Mouse (Mus musculus): ENCODE measurements around the gene Coro1b. TPM values are rescaled to one million over a fixed set of nuclear protein-coding genes. Genes with fewer than 3 reads are reported as not detected.
A peak's percentile ranks its signal among the peaks of the same experiment; 100 is the strongest.
"Not testable (repeated sequence)": the region's sequence is repeated elsewhere in the genome, so short reads cannot be mapped to it uniquely, and the experiment has no call there.

The Coro1b gene
- polyA plus RNA-seq, 1 experiment from 2014 or later, result 134 TPM

DNA sequence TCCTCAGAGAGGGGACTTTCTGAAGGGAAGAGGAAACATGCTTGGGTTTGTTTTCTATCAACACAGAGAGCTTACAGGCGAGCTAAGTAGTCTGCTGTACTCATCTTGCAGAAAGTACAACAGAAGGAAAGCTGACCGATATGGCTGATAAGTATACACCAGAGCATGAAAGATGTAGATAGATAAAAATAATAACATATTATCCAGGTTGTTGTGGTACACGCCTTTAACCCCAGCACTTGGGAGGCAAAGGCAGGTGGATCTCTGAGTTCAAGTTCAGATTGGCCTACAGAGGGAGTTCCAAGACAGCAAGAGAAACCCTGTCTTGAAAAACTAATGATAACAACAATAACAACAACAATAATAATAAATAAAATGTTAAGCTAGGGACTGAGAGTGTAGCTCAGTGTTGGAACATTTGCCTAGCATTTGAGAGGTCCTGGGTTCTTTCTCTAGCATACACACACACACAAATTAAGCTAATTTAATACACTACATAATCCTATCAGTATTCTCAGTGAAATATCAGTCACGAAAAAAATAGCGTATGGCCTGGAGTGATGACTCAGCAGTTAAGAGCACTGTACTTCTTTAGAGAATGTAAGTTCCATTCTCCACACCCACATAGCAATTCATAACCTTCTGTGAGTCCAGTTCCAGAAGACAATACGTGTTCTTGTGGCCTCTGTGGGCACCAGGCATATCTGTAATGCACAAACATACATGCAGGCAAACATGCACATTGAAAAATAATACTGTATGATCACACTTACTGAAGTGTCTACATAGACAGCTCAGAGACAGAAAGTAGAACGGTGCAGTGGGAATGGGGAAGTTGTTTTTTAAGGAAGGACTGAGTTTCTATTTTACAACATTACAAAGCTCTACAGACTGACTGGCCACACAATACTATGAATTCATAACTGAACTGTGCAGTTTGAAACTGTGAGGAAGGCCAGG, 25.7 kb upstream of the Coro1b start:
- Histone ChIP-seq H3K4me3 (ENCODE audit: low read depth, low read length) (no peak overlapping the region), H3K9me3 (replicated peaks; ENCODE audit: control insufficient read depth, low read length) (no peaks in the 10 kb centered on the region), H3K4me2 (ENCODE audit: low read length) (no peak overlapping the region), H3K9ac (ENCODE audit: low read length) (no peak overlapping the region), H3K27me3 (replicated peaks; ENCODE audit: control insufficient read depth, insufficient read depth, low read length) (no peaks in the 10 kb centered on the region), H3K36me3 (ENCODE audit: control insufficient read depth, insufficient read depth, low read length) (peaks cover 9% of the 10 kb centered on the region; the same call in 1 of the 2 replicates), H3K4me1 (ENCODE audit: control insufficient read depth, insufficient read depth, low read length) (peaks cover 13% of the 10 kb centered on the region), H3K27ac (ENCODE audit: low read depth, low read length) (no peak overlapping the region)
- DNase-seq (ENCODE audit: low spot score) (no peak), ATAC-seq (no peak)
- 82% methylated on average over 7 of the region's 7 CpGs for WGBS

DNA sequence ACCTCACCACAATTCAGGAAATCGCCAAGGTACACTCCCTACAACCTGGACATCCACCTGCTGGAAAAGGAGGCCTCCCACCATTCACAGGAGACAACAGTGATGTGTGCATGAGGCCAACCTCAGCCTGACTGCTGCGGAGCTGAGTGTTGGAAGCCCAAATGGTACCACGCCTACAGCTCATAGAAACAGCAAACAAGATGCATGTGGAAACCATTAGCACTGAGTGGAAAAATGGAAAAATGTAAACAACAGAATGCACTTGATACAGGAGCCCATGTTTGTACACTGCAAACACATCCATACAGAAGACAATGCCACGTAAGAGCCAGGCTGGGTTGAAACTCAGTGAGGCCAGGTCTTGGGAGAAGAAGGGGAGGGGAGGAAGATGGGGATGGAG, 24.0 kb upstream of the Coro1b start:
- peaks cover 18% of the 10 kb centered on the region for H3K36me3 ChIP-seq (ENCODE audit: control insufficient read depth, insufficient read depth, low read length)
- H3K9ac ChIP-seq (ENCODE audit: low read length), result no peak overlapping the region
- 84% methylated on average over 4 of the region's 4 CpGs for WGBS
- H3K27ac ChIP-seq (ENCODE audit: low read depth, low read length), result no peak overlapping the region
- H3K27me3 ChIP-seq (replicated peaks; ENCODE audit: control insufficient read depth, insufficient read depth, low read length), result no peaks in the 10 kb centered on the region
- DNase-seq (ENCODE audit: low spot score) (no peak), ATAC-seq (no peak)
- no peak overlapping the region for H3K4me3 ChIP-seq (ENCODE audit: low read depth, low read length)
- H3K4me1 ChIP-seq (ENCODE audit: control insufficient read depth, insufficient read depth, low read length), result peaks cover 13% of the 10 kb centered on the region
- H3K4me2 ChIP-seq (ENCODE audit: low read length), result no peak overlapping the region
- H3K9me3 ChIP-seq (replicated peaks; ENCODE audit: control insufficient read depth, low read length), result no peaks in the 10 kb centered on the region

DNA sequence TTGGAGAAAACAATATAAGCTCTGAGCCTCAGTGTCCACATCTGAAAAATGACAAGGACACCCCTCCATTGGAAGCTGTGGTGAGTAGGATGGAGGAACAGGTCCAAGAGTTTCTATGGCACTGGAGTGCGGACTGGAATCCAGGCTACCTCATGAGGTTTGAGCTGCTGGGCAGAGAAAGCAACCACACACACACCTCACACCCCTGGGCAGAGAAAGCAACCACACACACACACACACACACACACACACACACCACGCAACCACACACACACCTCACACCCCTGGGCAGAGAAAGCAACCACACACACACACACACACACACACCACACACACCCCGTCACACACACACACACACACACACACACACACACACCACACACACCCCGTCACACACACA, 23.2 kb upstream of the Coro1b start:
- H3K4me2 ChIP-seq (ENCODE audit: low read length), result peak overlapping the region; percentile 82
- 11% methylated on average over 4 of the region's 4 CpGs for WGBS
- ATAC-seq (peak; percentile 27), DNase-seq (ENCODE audit: low spot score) (peak; percentile 28)
- not testable (repeated sequence) for H3K9me3 ChIP-seq (replicated peaks; ENCODE audit: control insufficient read depth, low read length); H3K27ac ChIP-seq (ENCODE audit: low read depth, low read length); H3K27me3 ChIP-seq (replicated peaks; ENCODE audit: control insufficient read depth, insufficient read depth, low read length)
- peaks cover 26% of the 10 kb centered on the region for H3K36me3 ChIP-seq (ENCODE audit: control insufficient read depth, insufficient read depth, low read length)
- peaks cover 13% of the 10 kb centered on the region for H3K4me1 ChIP-seq (ENCODE audit: control insufficient read depth, insufficient read depth, low read length)
- H3K4me3 ChIP-seq (ENCODE audit: low read depth, low read length), result peak overlapping the region; percentile 76
- H3K9ac ChIP-seq (ENCODE audit: low read length), result peak overlapping the region; percentile 26; the same call in 1 of the 2 replicates

DNA sequence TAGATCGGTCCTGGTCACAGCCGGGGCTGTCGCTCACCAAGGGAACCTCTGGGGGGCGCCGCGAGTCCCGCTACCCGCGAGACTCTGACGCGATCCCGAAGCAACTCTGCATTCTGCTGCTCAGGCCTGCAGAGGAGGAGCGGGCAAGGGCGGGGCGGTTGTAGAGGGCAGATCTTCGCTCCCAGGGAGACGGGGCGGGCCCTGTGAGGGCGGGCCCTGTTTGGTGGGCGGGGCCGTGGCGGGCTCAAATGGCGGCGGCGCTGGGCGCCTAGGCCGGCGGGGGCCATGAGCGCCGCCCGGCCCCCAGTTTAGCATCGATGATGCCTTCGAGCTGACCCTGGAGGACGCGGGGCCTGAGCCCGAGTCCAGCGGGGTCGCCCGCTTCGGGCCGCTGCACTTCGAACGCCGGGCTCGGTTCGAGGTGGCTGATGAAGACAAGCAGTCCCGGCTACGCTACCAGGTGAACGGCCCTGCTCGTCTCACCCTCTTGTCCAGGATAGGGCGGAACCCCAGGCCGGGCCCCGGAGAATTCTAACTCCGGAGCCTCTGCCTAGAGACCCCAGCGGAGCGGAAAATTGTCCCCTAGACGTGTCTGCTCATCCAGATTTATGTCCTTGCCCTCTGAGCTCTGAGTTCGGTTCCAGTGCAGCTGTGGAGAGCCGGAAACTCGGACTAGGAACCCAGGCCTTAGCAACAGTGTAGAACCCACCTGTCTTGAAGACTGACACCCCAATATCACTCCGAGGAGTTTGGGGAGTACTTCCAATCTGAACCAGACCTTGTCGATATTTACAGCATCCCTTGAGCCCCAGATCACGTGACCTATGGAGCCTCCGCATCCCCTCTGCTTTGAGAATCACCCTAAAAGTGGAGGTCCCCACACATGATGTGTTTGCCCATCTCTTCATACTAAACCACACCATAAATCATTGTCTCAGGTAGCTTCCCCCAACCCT, 22.4 kb upstream of the Coro1b start, which contains the start of gene Aip:
Gene Aip (minus strand): TSS at position 118 of the 956 bp plus-strand sequence.
- H3K27me3 ChIP-seq (replicated peaks; ENCODE audit: control insufficient read depth, insufficient read depth, low read length), result no peaks in the 10 kb centered on the region
- DNase-seq (ENCODE audit: low spot score) (peak; percentile 98), ATAC-seq (peak; percentile 91)
- peak within 1 kb of the TSS; percentile 76 for H3K4me3 ChIP-seq (ENCODE audit: low read depth, low read length)
- peaks cover 9% of the 10 kb centered on the region for H3K4me1 ChIP-seq (ENCODE audit: control insufficient read depth, insufficient read depth, low read length)
- WGBS, result under 1% methylated on average over 56 of the region's 64 CpGs
- no peaks in the 10 kb centered on the region for H3K9me3 ChIP-seq (replicated peaks; ENCODE audit: control insufficient read depth, low read length)
- peaks cover 26% of the 10 kb centered on the region for H3K36me3 ChIP-seq (ENCODE audit: control insufficient read depth, insufficient read depth, low read length)
- peak within 1 kb of the TSS; percentile 52; the same call in 1 of the 2 replicates for H3K27ac ChIP-seq (ENCODE audit: low read depth, low read length)
- H3K4me2 ChIP-seq (ENCODE audit: low read length), result peak within 1 kb of the TSS; percentile 82
- peak within 1 kb of the TSS; percentile 85 for H3K9ac ChIP-seq (ENCODE audit: low read length)

DNA sequence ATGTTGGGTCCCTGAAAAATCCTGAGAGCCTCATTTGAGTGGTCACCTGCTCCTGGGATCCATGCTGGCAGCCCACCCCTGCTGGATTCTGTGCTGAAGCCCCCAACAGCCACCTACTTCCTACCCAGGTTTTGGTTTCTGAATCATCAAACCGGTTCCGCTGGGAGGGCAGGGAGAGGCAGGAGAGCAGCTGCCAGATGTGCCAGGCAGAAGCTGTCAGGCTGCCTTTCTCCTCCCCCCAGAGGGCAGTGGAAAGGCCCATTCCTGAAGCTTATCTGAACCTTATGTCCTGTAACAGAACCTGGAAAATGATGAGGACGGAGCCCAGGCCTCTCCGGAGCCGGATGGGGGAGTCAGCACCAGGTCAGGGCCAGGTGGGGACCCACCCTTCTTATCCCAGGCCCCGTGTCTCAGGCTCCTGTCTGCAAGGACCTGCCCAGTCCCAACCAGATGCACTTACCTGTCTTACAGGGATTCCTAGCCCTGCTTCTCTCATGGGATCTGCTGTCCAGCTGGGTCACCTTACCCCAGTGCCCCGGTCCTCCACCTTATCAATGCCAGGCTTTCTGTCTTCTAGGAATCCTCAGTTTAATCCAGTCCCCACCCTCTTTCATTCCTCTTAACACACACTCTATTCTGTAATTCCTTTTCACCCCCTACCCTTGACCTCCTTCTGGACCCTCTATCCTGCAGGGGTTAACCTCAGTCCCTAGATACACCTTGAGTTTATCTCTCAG, 21.5 kb upstream of the Coro1b start:
- Histone ChIP-seq H3K4me1 (ENCODE audit: control insufficient read depth, insufficient read depth, low read length) (peaks cover 9% of the 10 kb centered on the region), H3K4me3 (ENCODE audit: low read depth, low read length) (peak overlapping the region; percentile 76), H3K9me3 (replicated peaks; ENCODE audit: control insufficient read depth, low read length) (no peaks in the 10 kb centered on the region), H3K27ac (ENCODE audit: low read depth, low read length) (no peak overlapping the region), H3K36me3 (ENCODE audit: control insufficient read depth, insufficient read depth, low read length) (peaks cover 34% of the 10 kb centered on the region), H3K27me3 (replicated peaks; ENCODE audit: control insufficient read depth, insufficient read depth, low read length) (no peaks in the 10 kb centered on the region), H3K9ac (ENCODE audit: low read length) (peak overlapping the region; percentile 85), H3K4me2 (ENCODE audit: low read length) (peak overlapping the region; percentile 82)
- no peak for ATAC-seq
- no peak for DNase-seq (ENCODE audit: low spot score)
- 76% methylated on average over 7 of the region's 7 CpGs for WGBS

DNA sequence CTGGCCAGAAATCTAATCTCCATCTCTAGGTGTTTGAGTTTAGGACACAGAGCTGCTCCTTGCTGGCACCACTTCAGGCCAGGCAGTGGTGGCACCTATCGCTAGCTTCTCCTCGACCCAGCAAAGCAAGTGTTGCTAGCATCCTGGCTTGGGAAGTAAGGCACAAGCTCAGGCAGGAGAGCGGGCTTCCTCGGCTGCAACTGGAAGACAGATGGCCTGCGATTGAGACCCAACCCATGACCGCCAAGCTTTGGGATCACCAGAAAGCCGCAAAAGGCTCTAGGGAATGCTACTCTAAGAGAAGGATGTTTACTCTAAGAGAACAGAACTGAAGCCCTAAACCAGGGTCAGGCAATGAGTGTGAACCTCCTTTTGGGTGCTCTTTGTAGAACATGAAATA, 19.0 kb upstream of the Coro1b start:
- Histone ChIP-seq H3K36me3 (ENCODE audit: control insufficient read depth, insufficient read depth, low read length) (peaks cover 49% of the 10 kb centered on the region), H3K9me3 (replicated peaks; ENCODE audit: control insufficient read depth, low read length) (no peaks in the 10 kb centered on the region), H3K27me3 (replicated peaks; ENCODE audit: control insufficient read depth, insufficient read depth, low read length) (no peaks in the 10 kb centered on the region), H3K27ac (ENCODE audit: low read depth, low read length) (no peak overlapping the region), H3K4me2 (ENCODE audit: low read length) (no peak overlapping the region), H3K4me3 (ENCODE audit: low read depth, low read length) (no peak overlapping the region), H3K9ac (ENCODE audit: low read length) (no peak overlapping the region), H3K4me1 (ENCODE audit: control insufficient read depth, insufficient read depth, low read length) (peaks cover 9% of the 10 kb centered on the region)
- DNase-seq (ENCODE audit: low spot score), result no peak
- 96% methylated on average over 7 of the region's 7 CpGs for WGBS
- no peak for ATAC-seq

DNA sequence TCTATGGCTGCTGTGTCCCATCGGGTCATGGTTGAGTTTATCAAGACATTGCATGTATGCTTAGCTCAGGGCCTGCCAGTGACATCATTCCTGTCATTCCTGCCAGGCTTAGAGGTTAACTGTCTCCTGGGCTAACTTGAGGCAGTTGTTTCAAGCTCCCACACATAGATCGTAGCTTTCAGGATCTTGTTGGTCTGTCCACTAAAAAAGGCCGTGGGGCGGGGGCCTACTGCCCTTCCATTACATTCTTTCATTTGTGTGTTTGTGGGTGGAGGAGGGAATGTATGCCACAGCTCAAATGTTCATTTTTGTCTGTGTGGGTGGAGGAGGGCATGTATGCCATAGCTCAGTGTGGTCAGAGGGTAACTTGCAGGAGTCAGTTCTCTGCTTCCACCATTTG, 18.3 kb upstream of the Coro1b start:
- ATAC-seq (no peak), DNase-seq (ENCODE audit: low spot score) (no peak)
- peaks cover 49% of the 10 kb centered on the region for H3K36me3 ChIP-seq (ENCODE audit: control insufficient read depth, insufficient read depth, low read length)
- no peak overlapping the region for H3K9ac ChIP-seq (ENCODE audit: low read length)
- 88% methylated on average over 4 of the region's 4 CpGs for WGBS
- H3K4me2 ChIP-seq (ENCODE audit: low read length), result no peak overlapping the region
- H3K4me1 ChIP-seq (ENCODE audit: control insufficient read depth, insufficient read depth, low read length), result peaks cover 9% of the 10 kb centered on the region
- H3K27ac ChIP-seq (ENCODE audit: low read depth, low read length), result no peak overlapping the region
- no peaks in the 10 kb centered on the region for H3K9me3 ChIP-seq (replicated peaks; ENCODE audit: control insufficient read depth, low read length)
- no peak overlapping the region for H3K4me3 ChIP-seq (ENCODE audit: low read depth, low read length)
- no peaks in the 10 kb centered on the region for H3K27me3 ChIP-seq (replicated peaks; ENCODE audit: control insufficient read depth, insufficient read depth, low read length)

DNA sequence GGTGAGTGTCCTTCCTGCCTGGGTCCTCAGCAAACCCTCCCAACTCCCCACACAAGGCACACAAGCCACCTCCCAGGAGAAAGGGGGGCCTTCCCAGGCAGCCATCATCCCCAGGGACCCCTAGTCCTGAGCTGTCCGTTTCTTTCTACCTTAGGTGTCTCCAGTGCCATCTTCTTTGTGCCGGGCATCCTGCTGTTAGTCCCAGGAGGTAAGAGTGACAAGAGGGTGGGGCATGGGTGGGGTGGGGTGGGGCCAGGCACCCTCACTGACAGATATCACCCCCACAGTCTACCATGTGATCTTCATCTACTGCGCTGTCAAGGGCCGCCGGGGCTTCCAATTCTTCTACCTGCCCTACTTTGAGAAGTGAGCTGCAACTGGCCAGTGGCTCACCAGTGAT, 17.3 kb upstream of the Coro1b start:
- WGBS, result 90% methylated on average over 5 of the region's 5 CpGs
- H3K9ac ChIP-seq (ENCODE audit: low read length), result no peak overlapping the region
- H3K27ac ChIP-seq (ENCODE audit: low read depth, low read length), result no peak overlapping the region
- no peaks in the 10 kb centered on the region for H3K9me3 ChIP-seq (replicated peaks; ENCODE audit: control insufficient read depth, low read length)
- no peak overlapping the region for H3K4me2 ChIP-seq (ENCODE audit: low read length)
- peaks cover 49% of the 10 kb centered on the region for H3K36me3 ChIP-seq (ENCODE audit: control insufficient read depth, insufficient read depth, low read length)
- DNase-seq (ENCODE audit: low spot score) (no peak), ATAC-seq (no peak)
- H3K4me3 ChIP-seq (ENCODE audit: low read depth, low read length), result no peak overlapping the region
- H3K27me3 ChIP-seq (replicated peaks; ENCODE audit: control insufficient read depth, insufficient read depth, low read length), result no peaks in the 10 kb centered on the region
- H3K4me1 ChIP-seq (ENCODE audit: control insufficient read depth, insufficient read depth, low read length), result peaks cover 9% of the 10 kb centered on the region

Measured in forebrain, embryonic 14.5 days (tissue).